Mouse (Mus musculus) embryonic fibroblast, embryonic 13.5 days (primary cell): ENCODE measurements around the gene Speg.

Experiments
- CTCF ChIP-seq: IDR thresholded peaks from 2 replicates; pipeline ENCODE4 v1.5.1; 2011; ENCODE audit warnings: mild to moderate bottlenecking, control low read depth, low read length, moderate library complexity, borderline replicate concordance; ENCODE audit not compliant: insufficient read depth
- POLR2A ChIP-seq: IDR thresholded peaks from 2 replicates; pipeline ENCODE4 v1.6.1; 2011; ENCODE audit warnings: low read depth, mild to moderate bottlenecking, control low read depth, low read length, moderate library complexity

- TF ChIP-seq CTCF, result no peak
- no peak for TF ChIP-seq POLR2A
These were observed 88.6 kb downstream of the Speg start for GRCm38 (mm10) chr1:75463652-75464204.
